Mouse (Mus musculus): ENCODE data around the gene Cmss1.

Gene Cmss1

GRCm38 (mm10) chr16:57556244-57556643 lies 50.4 kb downstream of the Cmss1 start:
- no peak for DNase-seq

- DNase-seq, result no peak
Measured at GRCm38 (mm10) chr16:57555667-57556066, 51.0 kb downstream of the Cmss1 start.

DNA sequence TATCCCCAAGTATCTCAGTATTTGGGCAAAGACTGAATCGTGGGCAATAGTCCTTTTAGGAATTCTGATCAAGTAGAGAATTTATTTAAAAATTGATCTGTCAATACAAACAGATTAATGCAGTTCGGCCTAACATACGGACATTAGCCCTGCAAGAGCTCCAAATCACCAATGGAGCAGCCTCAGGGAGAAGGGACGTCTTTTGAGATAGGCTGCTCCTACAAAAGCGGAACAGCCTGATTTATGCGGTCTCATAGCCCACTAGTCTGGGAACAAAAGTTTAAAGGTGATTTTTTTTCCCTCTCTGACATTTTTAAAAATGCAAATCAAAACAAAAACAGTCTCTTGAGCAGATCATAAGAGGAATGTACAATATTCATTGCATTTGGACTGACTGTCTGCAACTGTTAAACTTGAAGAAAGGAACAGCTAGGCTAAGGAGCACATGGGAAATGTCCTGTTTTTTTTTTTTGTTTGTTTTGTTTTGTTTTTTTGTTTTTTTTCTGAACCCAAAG lies 51.7 kb downstream of the Cmss1 start:
- no peak for DNase-seq

DNA sequence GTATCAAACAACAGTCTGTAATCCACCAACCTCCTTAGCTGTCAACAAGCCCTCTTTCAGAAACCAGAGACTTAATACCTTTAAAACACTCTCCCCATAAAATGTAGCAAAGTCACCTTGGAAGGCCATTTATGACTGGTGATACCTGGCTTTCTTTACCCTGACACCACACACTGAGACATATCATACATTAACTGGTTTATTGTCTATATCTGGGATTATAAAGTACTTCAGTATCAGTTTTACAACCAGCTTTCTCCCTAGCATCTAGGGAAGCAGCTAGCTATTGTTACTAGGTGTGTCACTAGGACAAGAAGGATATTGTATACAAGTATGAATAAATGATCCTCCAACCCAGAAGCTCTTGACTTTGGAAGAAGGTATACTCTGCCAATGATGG lies 53.4 kb downstream of the Cmss1 start:
- no peak for DNase-seq

- DNase-seq, result no peak
Measured at GRCm38 (mm10) chr16:57552709-57553108, 54.0 kb downstream of the Cmss1 start.

DNA sequence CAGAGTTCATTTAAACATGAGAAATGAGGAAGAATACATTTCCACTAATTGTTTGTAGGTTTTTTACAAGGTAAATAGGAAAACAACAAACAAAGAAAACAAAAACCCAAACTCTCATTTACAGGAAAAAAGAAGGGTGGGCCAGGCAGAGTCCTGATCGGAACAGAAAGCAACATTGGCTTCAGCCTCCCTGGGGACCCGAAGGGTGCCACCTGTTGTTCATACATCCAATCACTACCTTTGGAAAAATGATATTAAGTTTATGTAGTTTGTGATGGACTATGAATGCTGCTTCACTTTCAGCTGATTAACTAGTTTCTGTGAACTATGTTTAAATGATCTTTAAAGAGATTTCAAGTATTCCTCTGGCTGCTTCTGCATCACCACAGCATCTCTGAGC lies 55.0 kb downstream of the Cmss1 start:
- no peak for DNase-seq

- no peak for DNase-seq
Measured at GRCm38 (mm10) chr16:57550817-57551216, 55.8 kb downstream of the Cmss1 start.

- DNase-seq, result no peak
Measured at GRCm38 (mm10) chr16:57550088-57550487, 56.6 kb downstream of the Cmss1 start.

DNA sequence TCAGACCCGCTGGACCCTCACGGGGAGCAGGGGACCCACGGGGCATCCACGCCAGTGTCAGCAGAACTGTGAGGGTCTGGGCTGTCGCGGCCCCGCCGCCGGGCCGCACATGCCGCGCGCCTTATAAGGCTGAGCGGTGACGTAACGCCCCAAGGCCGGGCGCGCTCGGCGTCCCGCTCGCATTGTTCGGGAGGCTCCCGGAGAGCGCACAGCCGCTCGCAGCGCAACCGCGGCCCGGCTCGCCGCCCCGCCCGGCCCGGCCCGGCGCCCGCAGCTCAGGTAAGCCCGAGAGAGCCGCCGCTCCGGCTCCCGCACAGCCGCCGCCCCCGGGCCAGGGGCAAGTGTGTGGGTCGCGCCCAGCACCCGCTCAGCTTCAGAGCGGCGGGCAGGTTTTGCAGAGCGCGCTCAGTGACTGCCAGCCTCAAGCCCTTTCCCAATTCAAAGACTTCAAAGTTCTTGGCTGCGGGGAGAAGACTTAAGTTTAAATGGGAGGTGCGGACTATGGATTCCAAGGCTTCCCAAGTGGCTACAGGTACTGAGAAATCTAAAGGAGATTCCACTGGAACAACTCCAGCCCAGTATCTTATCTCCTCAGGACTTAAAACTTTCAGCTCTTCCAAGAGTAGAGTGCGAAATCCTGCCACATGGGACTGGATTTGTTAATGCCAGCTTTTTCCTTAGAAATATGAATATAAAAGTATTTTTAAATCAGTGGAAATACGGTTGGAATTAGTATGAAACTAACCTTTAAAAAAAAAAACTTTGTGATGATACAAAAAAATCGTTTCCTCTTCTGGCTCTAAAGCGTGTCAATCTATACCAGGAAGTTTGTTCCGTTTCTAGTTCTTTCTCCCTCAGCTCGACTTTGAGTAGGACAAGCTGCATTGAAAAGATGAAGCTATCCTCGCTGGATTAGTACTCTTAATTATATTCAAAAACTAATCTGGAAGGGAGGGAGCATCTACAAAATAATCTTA lies 57.3 kb downstream of the Cmss1 start:
- DNase-seq, result peak; percentile 48

- no peak for DNase-seq
Measured at GRCm38 (mm10) chr16:57548608-57549007, 58.1 kb downstream of the Cmss1 start.

- no peak for DNase-seq
Measured at GRCm38 (mm10) chr16:57546355-57546754, 60.3 kb downstream of the Cmss1 start.

DNA sequence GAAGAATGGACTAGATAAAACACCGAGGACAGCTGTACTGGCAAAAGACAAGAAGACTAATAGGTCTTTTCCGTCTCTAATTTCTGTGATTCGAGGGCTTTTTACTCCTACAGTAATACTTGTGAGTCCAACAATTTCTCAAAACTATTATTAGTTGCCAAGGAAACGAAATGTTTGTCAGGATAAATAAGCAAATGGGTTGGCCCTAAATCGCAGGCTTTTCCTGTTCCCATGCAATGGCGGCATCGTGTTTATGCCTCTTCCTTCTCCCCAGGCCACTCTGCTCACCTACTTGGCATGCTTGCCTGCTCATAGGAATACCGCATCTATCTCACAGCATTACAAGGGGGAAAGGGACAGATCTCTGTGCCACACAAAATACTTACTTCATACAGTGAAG lies 62.2 kb downstream of the Cmss1 start:
- no peak for DNase-seq

DNA sequence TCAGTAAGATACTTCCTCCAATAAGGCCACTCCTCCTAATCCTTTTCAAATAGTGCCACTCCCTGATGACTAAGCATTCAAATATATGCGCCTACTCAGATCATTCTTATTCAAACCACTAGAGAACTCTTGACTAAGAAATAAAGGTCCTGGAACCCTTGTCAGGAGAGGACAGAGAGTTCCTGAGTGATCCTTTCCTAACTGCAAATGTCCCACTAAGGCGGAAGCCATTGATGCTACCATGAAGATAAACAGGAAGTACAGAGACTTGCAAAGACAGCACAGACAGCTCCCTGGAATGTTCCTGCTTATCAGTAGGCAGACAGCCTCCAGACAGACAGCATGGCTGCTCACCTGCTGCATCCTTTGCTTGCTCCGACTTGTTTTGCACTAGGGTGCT lies 63.4 kb downstream of the Cmss1 start:
- no peak for DNase-seq

DNA sequence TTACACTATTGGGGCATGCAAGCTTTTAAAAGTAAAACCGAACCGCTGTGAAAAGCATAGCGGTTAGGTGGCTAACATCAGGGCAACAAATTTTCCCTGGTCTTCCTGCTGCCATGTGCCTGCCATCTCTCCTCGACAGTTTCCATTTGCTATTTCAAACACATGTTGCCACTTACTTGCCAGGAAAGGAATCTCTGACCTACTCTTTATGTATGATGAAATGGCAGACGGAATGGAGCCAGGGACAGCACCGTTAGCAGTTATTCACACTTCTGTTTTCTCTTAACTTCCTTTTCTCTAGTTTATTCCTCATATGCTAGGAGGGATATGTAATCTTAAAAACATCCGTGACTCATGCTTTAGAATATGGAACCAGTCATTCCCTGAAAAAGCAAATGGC lies 70.2 kb downstream of the Cmss1 start:
- DNase-seq, result no peak

DNA sequence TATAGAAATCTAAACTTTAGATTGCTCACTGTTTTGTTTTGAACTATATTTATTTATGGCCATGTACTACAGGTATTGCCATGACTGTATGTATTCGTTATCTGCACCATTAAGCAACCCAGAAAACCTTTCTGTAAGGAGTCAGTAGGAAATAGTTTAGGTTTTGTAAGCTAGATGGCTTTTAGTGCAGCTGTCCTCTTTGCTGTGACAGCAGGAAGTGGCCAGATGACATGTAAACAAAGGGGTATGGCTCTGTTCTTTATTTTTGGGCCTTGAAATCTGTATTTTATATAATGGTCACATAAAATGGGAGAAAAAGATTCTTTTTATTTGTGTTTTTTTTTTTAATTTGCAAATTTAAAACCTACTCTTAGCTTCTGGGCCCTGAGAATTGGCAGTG lies 71.9 kb downstream of the Cmss1 start:
- no peak for DNase-seq

GRCm38 (mm10) chr16:57534365-57534764 lies 72.3 kb downstream of the Cmss1 start:
- DNase-seq, result no peak

DNA sequence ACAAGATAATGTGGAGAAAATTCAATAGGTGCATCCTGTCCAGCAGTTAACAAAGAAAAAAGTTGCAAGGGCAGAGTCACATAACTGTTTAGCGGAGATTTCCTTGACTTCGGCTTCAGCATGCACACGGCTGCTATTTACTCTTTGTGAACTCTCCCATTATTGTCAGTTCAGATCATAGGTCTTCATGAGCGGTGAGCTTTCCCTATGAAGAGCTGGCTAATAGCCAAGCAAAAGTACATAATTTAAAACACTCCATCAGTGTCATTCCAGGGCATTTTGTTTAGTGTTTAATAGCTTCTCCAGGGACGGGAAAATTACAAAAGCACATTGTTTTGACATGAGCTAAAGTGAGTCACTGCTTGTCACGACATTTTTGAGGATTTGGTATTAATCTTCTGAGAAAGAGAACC lies 74.6 kb downstream of the Cmss1 start:
- no peak for DNase-seq

DNA sequence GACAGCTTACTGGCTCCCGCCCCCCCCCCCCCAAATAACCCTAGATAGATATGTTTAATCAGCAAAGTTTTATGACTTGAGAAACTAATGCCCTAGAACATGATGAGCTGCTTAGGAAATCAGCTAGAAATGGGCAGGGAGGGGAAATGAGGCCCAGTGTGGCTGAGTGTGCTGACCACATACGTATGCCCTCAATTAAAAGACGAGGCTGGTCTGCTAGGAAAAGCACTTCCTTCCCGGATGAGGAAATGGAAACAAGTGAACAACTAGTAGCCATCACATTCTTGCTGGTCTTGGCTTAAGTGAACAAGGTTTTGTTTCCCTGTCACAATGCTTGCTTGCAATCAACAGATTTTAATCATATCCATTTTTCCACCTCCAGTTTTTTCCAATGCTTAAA lies 76.1 kb downstream of the Cmss1 start:
- no peak for DNase-seq

DNA sequence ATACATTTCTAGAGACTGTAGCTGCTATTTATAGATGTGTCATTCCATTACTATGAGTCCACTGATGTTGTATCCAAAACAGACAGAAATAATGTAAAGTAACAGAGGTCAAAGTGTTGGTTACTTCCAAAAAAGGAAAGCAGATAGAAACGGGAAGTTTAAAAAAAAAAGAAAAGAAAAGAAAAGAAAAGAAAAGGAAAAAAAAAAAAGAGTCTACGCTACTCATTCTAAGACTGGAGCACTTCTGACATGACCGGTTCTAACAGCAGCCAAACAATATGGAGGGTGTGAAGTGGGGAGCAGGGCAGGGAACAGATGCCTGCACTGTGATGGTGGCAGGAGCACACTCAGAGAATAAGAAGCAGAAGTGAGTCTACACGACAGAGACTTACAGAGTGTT lies 78.2 kb downstream of the Cmss1 start:
- no peak for DNase-seq

DNA sequence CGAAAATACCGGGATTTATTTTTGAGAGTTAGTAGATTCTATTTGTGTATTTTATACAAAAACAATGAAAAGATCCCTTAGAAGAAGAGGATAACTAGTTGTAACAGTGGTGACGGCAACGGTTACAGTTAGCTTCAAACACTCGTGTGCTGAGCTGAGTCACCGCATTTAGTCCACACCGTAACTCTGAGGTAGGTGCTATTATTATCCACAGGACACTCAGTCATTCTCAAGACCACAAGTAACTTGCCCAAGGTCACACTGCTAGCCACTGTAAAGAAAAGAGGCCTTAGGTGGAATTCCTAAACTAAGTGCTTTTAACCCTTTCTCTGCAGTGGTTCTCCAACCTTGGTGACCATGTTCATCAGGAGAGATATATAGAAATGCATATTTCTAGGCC lies 79.8 kb downstream of the Cmss1 start:
- no peak for DNase-seq

GRCm38 (mm10) chr16:57525476-57525875 lies 81.2 kb downstream of the Cmss1 start:
- no peak for DNase-seq

DNA sequence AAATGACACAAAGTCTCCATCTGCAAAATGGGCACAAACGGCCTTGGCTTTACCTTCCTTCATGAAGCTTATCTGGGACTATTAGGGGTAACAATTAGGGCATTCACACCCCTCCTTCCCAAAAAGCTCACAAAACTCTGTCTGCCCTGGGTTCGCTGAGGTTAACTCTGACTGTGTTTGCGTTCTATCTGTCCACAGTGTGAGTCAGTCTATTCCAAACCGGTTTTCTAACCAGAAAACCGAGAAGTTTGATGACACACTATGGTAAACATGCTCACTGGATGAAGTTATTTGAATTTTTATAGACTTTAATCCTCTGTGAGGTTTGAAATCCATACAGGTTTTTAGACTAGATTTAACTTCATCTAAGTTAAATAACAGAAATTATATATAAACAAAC lies 81.6 kb downstream of the Cmss1 start:
- DNase-seq, result no peak

DNA sequence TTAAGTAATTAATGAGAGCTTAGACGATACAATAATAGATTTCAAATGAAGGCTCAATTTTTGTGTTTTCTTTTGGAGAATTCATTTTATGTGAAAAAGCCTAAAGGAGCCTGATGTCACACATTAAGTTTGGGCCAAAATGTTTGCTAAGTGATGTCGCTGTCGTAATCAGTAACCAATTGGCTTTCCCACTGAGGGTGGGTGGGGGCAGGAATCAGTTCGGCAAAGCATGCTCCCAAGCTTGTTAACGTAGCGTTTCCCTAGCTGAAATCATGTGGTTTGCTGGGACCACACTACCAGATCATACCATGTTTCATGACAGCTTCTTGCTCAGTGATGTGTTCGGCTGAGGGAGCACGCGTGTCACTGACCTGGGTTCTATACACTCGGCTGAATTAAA lies 91.0 kb downstream of the Cmss1 start:
- no peak for DNase-seq

GRCm38 (mm10) chr16:57514371-57514770 lies 92.3 kb downstream of the Cmss1 start:
- DNase-seq, result no peak

DNA sequence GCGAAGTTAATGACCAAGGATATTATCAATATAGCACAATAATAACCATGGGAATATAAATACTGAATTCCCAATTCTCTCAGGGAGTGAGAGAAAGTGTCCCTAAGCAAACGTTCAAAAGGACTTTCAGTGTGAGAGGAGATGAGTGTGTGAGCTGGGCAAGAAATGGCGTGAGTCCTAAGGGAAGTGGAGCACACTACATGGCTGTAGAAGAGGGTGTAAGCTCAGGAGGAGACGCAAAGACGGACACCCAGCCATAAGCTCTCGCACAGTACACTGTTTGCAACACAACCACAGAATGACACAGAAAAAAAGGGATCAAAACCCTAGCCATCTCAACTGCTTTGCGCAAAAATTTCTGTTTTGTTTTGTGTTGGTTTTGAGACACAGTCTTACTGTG lies 93.1 kb downstream of the Cmss1 start:
- DNase-seq, result no peak
